Mouse (Mus musculus) c-Kit-negative CD71-positive TER-119-positive erythroid progenitor cells, embryonic 14.5 days (primary cell): ENCODE results near the gene Akr1d1.

Source experiments
- DNase-seq: peaks from one replicate; pipeline ENCODE4 v3.0.0-alpha.2; 2013; ENCODE audit warnings: low read depth, low spot score

Gene Akr1d1

GRCm38 (mm10) chr6:37567363-37567762, 37.4 kb downstream of the Akr1d1 start:
- DNase-seq: no peak

GRCm38 (mm10) chr6:37571939-37572338, 42.0 kb downstream of the Akr1d1 start:
- no peak for DNase-seq

- no peak for DNase-seq
Measured at GRCm38 (mm10) chr6:37572935-37573334, 43.0 kb downstream of the Akr1d1 start.

GRCm38 (mm10) chr6:37580476-37580875, 50.5 kb downstream of the Akr1d1 start:
- no peak for DNase-seq

- DNase-seq: no peak
Measured at GRCm38 (mm10) chr6:37589340-37589962, 59.5 kb downstream of the Akr1d1 start.

- DNase-seq: no peak
Measured at GRCm38 (mm10) chr6:37590800-37591199, 60.8 kb downstream of the Akr1d1 start.

- no peak for DNase-seq
Measured at GRCm38 (mm10) chr6:37592101-37593032, 62.4 kb downstream of the Akr1d1 start.

- no peak for DNase-seq
Measured at GRCm38 (mm10) chr6:37593033-37593374, 63.0 kb downstream of the Akr1d1 start.

GRCm38 (mm10) chr6:37593551-37594089, 63.6 kb downstream of the Akr1d1 start:
- no peak for DNase-seq

- no peak for DNase-seq
Measured at GRCm38 (mm10) chr6:37597088-37597487, 67.1 kb downstream of the Akr1d1 start.

GRCm38 (mm10) chr6:37598033-37598432, 68.1 kb downstream of the Akr1d1 start:
- no peak for DNase-seq

- no peak for DNase-seq
Measured at GRCm38 (mm10) chr6:37600976-37601498, 71.1 kb downstream of the Akr1d1 start.

GRCm38 (mm10) chr6:37602857-37603765, 73.1 kb downstream of the Akr1d1 start:
- no peak for DNase-seq

- DNase-seq: no peak
Measured at GRCm38 (mm10) chr6:37604178-37604883, 74.4 kb downstream of the Akr1d1 start.

- no peak for DNase-seq
Measured at GRCm38 (mm10) chr6:37604884-37605269, 74.9 kb downstream of the Akr1d1 start.

GRCm38 (mm10) chr6:37607511-37608289, 77.7 kb downstream of the Akr1d1 start:
- no peak for DNase-seq

GRCm38 (mm10) chr6:37612603-37613284, 82.8 kb downstream of the Akr1d1 start:
- DNase-seq: no peak

GRCm38 (mm10) chr6:37615490-37615889, 85.5 kb downstream of the Akr1d1 start:
- DNase-seq: no peak

GRCm38 (mm10) chr6:37616136-37616535, 86.2 kb downstream of the Akr1d1 start:
- DNase-seq: no peak
